Mouse (Mus musculus): ENCODE results near the gene Spata21. TPM values are rescaled to one million over a fixed set of nuclear protein-coding genes. Genes with fewer than 3 reads are reported as not detected.

Gene Spata21
- not detected for polyA plus RNA-seq (2012; fragmentation: generic; extraction: Trizol)

GRCm38 (mm10) chr4:141088033-141088432 lies at the start of gene Spata21:
Gene Spata21, plus strand, starts transcription at chr4:141088333.

GRCm38 (mm10) chr4:141060426-141061301 lies 27.5 kb upstream of the Spata21 start, which contains the start of gene Crocc:
Gene Crocc, minus strand, starts transcription at chr4:141060550.

GRCm38 (mm10) chr4:141077681-141078509 lies 10.2 kb upstream of the Spata21 start, which contains the start of gene Necap2:
Gene Necap2, minus strand, starts transcription at chr4:141078357.

GRCm38 (mm10) chr4:141139116-141139970 lies 51.2 kb downstream of the Spata21 start, which contains the start of gene Szrd1:
Gene Szrd1, minus strand, starts transcription at chr4:141139775.

GRCm38 (mm10) chr4:141147112-141148008 lies 59.2 kb downstream of the Spata21 start, which contains the start of gene Fbxo42:
Gene Fbxo42, plus strand, starts transcription at chr4:141147913.

Other genes with a start within 250 kb of the Spata21 start
- gene Padi1, start 242.6 kb upstream of the Spata21 start, polyA plus RNA-seq (2012; fragmentation: generic; extraction: Trizol), result under 1 TPM in 1 of 2 experiments, not detected in 1; 0.01 TPM
- under 1 TPM; 0.27 to 0.33 TPM for gene Padi2, start 182.0 kb upstream of the Spata21 start, polyA plus RNA-seq (2012; fragmentation: generic; extraction: Trizol)
- 100 to 1,000 TPM; 193 to 286 TPM for gene Sdhb, start 127.1 kb upstream of the Spata21 start, polyA plus RNA-seq (2012; fragmentation: generic; extraction: Trizol)
- gene Atp13a2, start 101.5 kb upstream of the Spata21 start, polyA plus RNA-seq (2012; fragmentation: generic; extraction: Trizol), result 10 to 100 TPM; 11.1 to 31.0 TPM
- gene Mfap2, start 77.9 kb upstream of the Spata21 start, polyA plus RNA-seq (2012; fragmentation: generic; extraction: Trizol), result under 1 TPM; 0.07 to 0.87 TPM
- gene Crocc, start 27.8 kb upstream of the Spata21 start, polyA plus RNA-seq (2012; fragmentation: generic; extraction: Trizol), result 10 to 100 TPM in 1 of 2 experiments, 1 to 10 TPM in 1; 3.2 to 10.6 TPM
- gene Necap2, start 10.0 kb upstream of the Spata21 start, polyA plus RNA-seq (2012; fragmentation: generic; extraction: Trizol), result 10 to 100 TPM; 47.9 to 60.1 TPM
- 10 to 100 TPM; 42.1 to 64.6 TPM for gene Szrd1, start 51.4 kb downstream of the Spata21 start, polyA plus RNA-seq (2012; fragmentation: generic; extraction: Trizol)
- 1 to 10 TPM; 2.7 to 9.4 TPM for gene Fbxo42, start 59.6 kb downstream of the Spata21 start, polyA plus RNA-seq (2012; fragmentation: generic; extraction: Trizol)
- 1 to 10 TPM in 1 of 2 experiments, under 1 TPM in 1; 0.22 to 1.8 TPM for gene Rsg1, start 125.6 kb downstream of the Spata21 start, polyA plus RNA-seq (2012; fragmentation: generic; extraction: Trizol)
- gene Arhgef19, start 151.2 kb downstream of the Spata21 start, polyA plus RNA-seq (2012; fragmentation: generic; extraction: Trizol), result 10 to 100 TPM; 13.7 to 46.9 TPM
- gene Epha2, start 212.9 kb downstream of the Spata21 start, polyA plus RNA-seq (2012; fragmentation: generic; extraction: Trizol), result 10 to 100 TPM; 13.2 to 14.1 TPM

Data from C3H10T1/2 (cell line).